ENCODE assay signal across 20 mouse cellular contexts in genomic region chr6:127912938-127913337, GRCm38 (mm10). TPM values are rescaled to one million over a fixed set of nuclear protein-coding genes. Genes with fewer than 3 reads are reported as not detected.
DNase-seq lines count a peak whose midpoint lies in the region; ATAC-seq and TF ChIP-seq lines count a peak whose summit lies in the region.
"Had no signal": no experiment of that assay in that cellular context is flagged by ENCODE, and none has a peak within 500 bp of the region (broad histone marks: within the 10 kb centered on the region; RNA-seq: fewer than 3 reads in every experiment).

No protein-coding gene starts in this region.

- H3K4me2 ChIP-seq in forebrain, embryonic 12.5 days = no peak overlapping the region
- H3K4me2 ChIP-seq in forebrain, postnatal 0 days (ENCODE audit: low read depth) = no peak overlapping the region
- no peak overlapping the region for H3K4me2 ChIP-seq in kidney, embryonic 16.5 days (replicated peaks; ENCODE audit: low read depth, low read length)
- no peak overlapping the region for H3K4me2 ChIP-seq in midbrain, embryonic 15.5 days
- no peak overlapping the region for H3K4me2 ChIP-seq in midbrain, embryonic 13.5 days (replicated peaks)
- H3K4me2 ChIP-seq in stomach, embryonic 15.5 days = no peak overlapping the region
- H3K4me2 ChIP-seq: embryonic facial prominence, embryonic 12.5 days; heart, embryonic 11.5 days; limb, embryonic 12.5 days; liver, embryonic 13.5 days had no signal

- peaks cover 7% of the 10 kb centered on the region; the same call in 1 of the 2 replicates for H3K36me3 ChIP-seq in forebrain, embryonic 12.5 days (replicated peaks)
- H3K36me3 ChIP-seq in forebrain, postnatal 0 days (ENCODE audit: insufficient read depth) = no peaks in the 10 kb centered on the region
- H3K36me3 ChIP-seq in kidney, embryonic 16.5 days (ENCODE audit: insufficient read depth, low read length) = peaks cover 4% of the 10 kb centered on the region; the same call in 1 of the 2 replicates
- no peaks in the 10 kb centered on the region for H3K36me3 ChIP-seq in midbrain, embryonic 15.5 days (replicated peaks)
- peaks cover 20% of the 10 kb centered on the region; the same call in 1 of the 2 replicates for H3K36me3 ChIP-seq in midbrain, embryonic 13.5 days
- no peaks in the 10 kb centered on the region for H3K36me3 ChIP-seq in stomach, embryonic 15.5 days
- H3K36me3 ChIP-seq: liver, embryonic 13.5 days had no signal

- H3K9ac ChIP-seq in forebrain, embryonic 12.5 days = no peak overlapping the region
- H3K9ac ChIP-seq in forebrain, postnatal 0 days = no peak overlapping the region
- no peak overlapping the region for H3K9ac ChIP-seq in kidney, embryonic 16.5 days (replicated peaks; ENCODE audit: low read length)
- no peak overlapping the region for H3K9ac ChIP-seq in midbrain, embryonic 15.5 days
- no peak overlapping the region for H3K9ac ChIP-seq in midbrain, embryonic 13.5 days (replicated peaks)
- no peak overlapping the region for H3K9ac ChIP-seq in stomach, embryonic 15.5 days
- H3K9ac ChIP-seq: embryonic facial prominence, embryonic 12.5 days; limb, embryonic 12.5 days; liver, embryonic 13.5 days had no signal

- no peaks in the 10 kb centered on the region for H3K27me3 ChIP-seq in forebrain, embryonic 12.5 days
- no peaks in the 10 kb centered on the region for H3K27me3 ChIP-seq in forebrain, postnatal 0 days (ENCODE audit: insufficient read depth, low read length)
- no peaks in the 10 kb centered on the region for H3K27me3 ChIP-seq in kidney, embryonic 16.5 days (ENCODE audit: insufficient read depth, low read length)
- no peaks in the 10 kb centered on the region for H3K27me3 ChIP-seq in midbrain, embryonic 15.5 days (replicated peaks)
- no peaks in the 10 kb centered on the region for H3K27me3 ChIP-seq in midbrain, embryonic 13.5 days
- H3K27me3 ChIP-seq in stomach, embryonic 15.5 days (replicated peaks) = no peaks in the 10 kb centered on the region
- H3K27me3 ChIP-seq: embryonic facial prominence, embryonic 12.5 days; limb, embryonic 12.5 days; liver, embryonic 13.5 days had no signal

- no peak for DNase-seq in forebrain, postnatal 0 days
- no peak for DNase-seq in kidney, adult 11 months
- no peak for DNase-seq in frontal cortex, postnatal 25 days (ENCODE audit: low spot score in 2 of 2)
- DNase-seq: adrenal gland, postnatal 10 days; B cell, adult 2 months; cerebellum, adult 11 months; cerebellum, postnatal 10 days; liver, embryonic 13.5 days; retina, postnatal 1 day had no signal

- H3K9me3 ChIP-seq in forebrain, embryonic 12.5 days = peaks cover 5% of the 10 kb centered on the region; the same call in 1 of the 2 replicates
- H3K9me3 ChIP-seq in forebrain, postnatal 0 days (ENCODE audit: low read length) = no peaks in the 10 kb centered on the region
- 0 out of 2 replicates have a peak, but pooled peaks cover 5% of the 10 kb centered on the region for H3K9me3 ChIP-seq in kidney, embryonic 16.5 days (ENCODE audit: low read length)
- H3K9me3 ChIP-seq in midbrain, embryonic 15.5 days = no peaks in the 10 kb centered on the region
- H3K9me3 ChIP-seq in midbrain, embryonic 13.5 days = no peaks in the 10 kb centered on the region
- no peaks in the 10 kb centered on the region for H3K9me3 ChIP-seq in stomach, embryonic 15.5 days
- H3K9me3 ChIP-seq: liver, embryonic 13.5 days had no signal

- WGBS in forebrain, embryonic 12.5 days = 94% methylated on average over 3 of the region's 3 CpGs
- WGBS in forebrain, postnatal 0 days = 94% methylated on average over 3 of the region's 3 CpGs
- WGBS in kidney, embryonic 16.5 days = 87% methylated on average over 3 of the region's 3 CpGs
- 90% methylated on average over 3 of the region's 3 CpGs for WGBS in midbrain, embryonic 15.5 days
- WGBS in midbrain, embryonic 13.5 days = 91% methylated on average over 3 of the region's 3 CpGs
- 93% methylated on average over 3 of the region's 3 CpGs for WGBS in stomach, embryonic 15.5 days

- no peak overlapping the region for H3K4me3 ChIP-seq in forebrain, embryonic 12.5 days (replicated peaks)
- H3K4me3 ChIP-seq in forebrain, postnatal 0 days (ENCODE audit: low read depth, low read length) = no peak overlapping the region
- H3K4me3 ChIP-seq in kidney, embryonic 16.5 days (ENCODE audit: low read length) = no peak overlapping the region
- H3K4me3 ChIP-seq in midbrain, embryonic 15.5 days = no peak overlapping the region
- no peak overlapping the region for H3K4me3 ChIP-seq in midbrain, embryonic 13.5 days (replicated peaks)
- H3K4me3 ChIP-seq in stomach, embryonic 15.5 days (replicated peaks) = no peak overlapping the region
- H3K4me3 ChIP-seq: embryonic facial prominence, embryonic 12.5 days; erythroblast, embryonic 14.5 days; limb, embryonic 12.5 days; liver, embryonic 13.5 days had no signal

- TF ChIP-seq CTCF in forebrain, postnatal 0 days (IDR thresholded peaks at IDR 0.05; ENCODE audit: low read depth) = no peak

- ATAC-seq in forebrain, embryonic 12.5 days (ENCODE audit: low FRiP score) = peak; percentile 36; the same call in 1 of the 2 replicates
- ATAC-seq in forebrain, postnatal 0 days = no peak
- peak; percentile 23; the same call in 1 of the 2 replicates for ATAC-seq in kidney, embryonic 16.5 days (ENCODE audit: low FRiP score, low TSS enrichment)
- ATAC-seq in midbrain, embryonic 15.5 days (replicated peaks) = 0 out of 2 replicates have a peak, but pooled peaks have one; percentile 14
- no peak for ATAC-seq in midbrain, embryonic 13.5 days
- ATAC-seq in stomach, embryonic 15.5 days (ENCODE audit: insufficient read depth, low FRiP score, low read depth) = peak; percentile 21; the same call in 1 of the 2 replicates
- ATAC-seq: forebrain, embryonic 16.5 days had no signal

- H3K4me1 ChIP-seq in forebrain, embryonic 12.5 days = no peaks in the 10 kb centered on the region
- H3K4me1 ChIP-seq in forebrain, postnatal 0 days (ENCODE audit: insufficient read depth) = no peaks in the 10 kb centered on the region
- H3K4me1 ChIP-seq in kidney, embryonic 16.5 days (ENCODE audit: insufficient read depth, low read length) = no peaks in the 10 kb centered on the region
- H3K4me1 ChIP-seq in midbrain, embryonic 15.5 days = no peaks in the 10 kb centered on the region
- H3K4me1 ChIP-seq in midbrain, embryonic 13.5 days (replicated peaks) = no peaks in the 10 kb centered on the region
- H3K4me1 ChIP-seq in stomach, embryonic 15.5 days = no peaks in the 10 kb centered on the region
- H3K4me1 ChIP-seq: embryonic facial prominence, embryonic 12.5 days; limb, embryonic 12.5 days had no signal

- no peak overlapping the region for H3K27ac ChIP-seq in forebrain, embryonic 12.5 days
- no peak overlapping the region for H3K27ac ChIP-seq in forebrain, postnatal 0 days (ENCODE audit: low read depth, low read length)
- H3K27ac ChIP-seq in kidney, embryonic 16.5 days (ENCODE audit: low read length) = no peak overlapping the region
- no peak overlapping the region for H3K27ac ChIP-seq in midbrain, embryonic 15.5 days
- H3K27ac ChIP-seq in midbrain, embryonic 13.5 days = no peak overlapping the region
- H3K27ac ChIP-seq in stomach, embryonic 15.5 days = no peak overlapping the region
- H3K27ac ChIP-seq: embryonic facial prominence, embryonic 12.5 days; limb, embryonic 12.5 days; liver, embryonic 13.5 days had no signal

RNA-seq across cellular contexts. Expression of gene Tspan11, which starts 25.5 kb away (rescaled TPM):
- polyA plus RNA-seq in forebrain, embryonic 12.5 days (2016; fragmentation: Nextera tagmentation; extraction: Ambion mirVana) = 11.9 and 13.0 TPM in 2 replicates
- 5.9 and 6.4 TPM in 2 replicates for total RNA-seq in forebrain, postnatal 0 days (2014; rRNA removed)
- 6.8 and 7.6 TPM in 2 replicates for polyA plus RNA-seq in forebrain, postnatal 0 days (2015; fragmentation: Nextera tagmentation; extraction: Ambion mirVana)
- polyA plus RNA-seq in kidney, embryonic 16.5 days (2015; fragmentation: Nextera tagmentation; extraction: Ambion mirVana) = 7.8 and 7.9 TPM in 2 replicates
- polyA plus RNA-seq in midbrain, embryonic 15.5 days (2015; fragmentation: Nextera tagmentation; extraction: Ambion mirVana) = 4.8 and 6.9 TPM in 2 replicates
- 13.9 and 14.6 TPM in 2 replicates for polyA plus RNA-seq in midbrain, embryonic 13.5 days (2015; fragmentation: Nextera tagmentation; extraction: Ambion mirVana)
- 3.9 and 5.2 TPM in 2 replicates for polyA plus RNA-seq in stomach, embryonic 15.5 days (2015; fragmentation: Nextera tagmentation; extraction: Ambion mirVana)
- total RNA-seq: monocyte, adult 5-6 weeks had no signal
- polyA plus RNA-seq: erythroblast, embryonic 14.5 days had no signal

Comparison
In these comparisons a context has a peak if more than half of its experiments do, and no peak if none do; other contexts are left out.
1. ATAC-seq: peak in forebrain, embryonic 12.5 days (single experiment), kidney, embryonic 16.5 days (single experiment), midbrain, embryonic 15.5 days (single experiment) and stomach, embryonic 15.5 days (single experiment); none in forebrain, postnatal 0 days (single experiment) and midbrain, embryonic 13.5 days (single experiment).